Mouse (Mus musculus): ENCODE data around the gene Hacd3. TPM values are rescaled to one million over a fixed set of nuclear protein-coding genes. Genes with fewer than 3 reads are reported as not detected.

Hacd3 gene
- polyA plus RNA-seq, 1 experiment: 46.7 TPM

GRCm38 (mm10) chr9:64940731-64941346 is 80.7 kb downstream of the Hacd3 start:
- TF ChIP-seq POLR2A (IDR thresholded peaks at IDR 0.05; ENCODE audit: low read depth, low read length) (no peak), CTCF (IDR thresholded peaks at IDR 0.05; ENCODE audit: borderline replicate concordance, insufficient read depth, low read length) (no peak)
- no peak overlapping the region for H3K27ac ChIP-seq (ENCODE audit: insufficient read depth, low read length)
- H3K4me3 ChIP-seq (ENCODE audit: insufficient read depth, low read length): no peak overlapping the region
- H3K4me1 ChIP-seq (ENCODE audit: control insufficient read depth, insufficient read depth, low read length): peaks cover 2% of the 10 kb centered on the region; the same call in 1 of the 2 replicates

DNA sequence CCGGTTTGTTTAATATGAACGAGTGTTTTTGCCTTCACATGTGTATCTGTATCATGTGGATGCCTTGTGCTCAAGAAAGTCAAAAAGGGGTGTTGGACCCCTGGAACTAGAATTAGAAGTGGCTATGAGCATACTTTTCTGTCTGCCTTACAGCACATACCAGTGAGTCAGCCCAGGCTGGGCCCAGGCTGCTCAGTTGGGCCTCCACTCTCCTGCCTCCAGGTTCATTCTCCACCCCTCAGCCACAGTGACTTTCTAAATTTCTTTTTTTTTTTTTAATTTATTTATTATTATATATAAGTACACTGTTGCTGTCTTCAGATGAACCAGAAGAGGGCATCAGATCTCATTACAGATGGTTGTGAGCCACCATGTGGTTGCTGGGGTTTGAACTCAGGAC is 81.7 kb downstream of the Hacd3 start:
- Histone ChIP-seq H3K4me1 (ENCODE audit: control insufficient read depth, insufficient read depth, low read length) (peaks cover 2% of the 10 kb centered on the region; the same call in 1 of the 2 replicates), H3K4me3 (ENCODE audit: insufficient read depth, low read length) (no peak overlapping the region), H3K27ac (ENCODE audit: insufficient read depth, low read length) (no peak overlapping the region)
- TF ChIP-seq POLR2A (IDR thresholded peaks at IDR 0.05; ENCODE audit: low read depth, low read length) (no peak), CTCF (IDR thresholded peaks at IDR 0.05; ENCODE audit: borderline replicate concordance, insufficient read depth, low read length) (no peak)

DNA sequence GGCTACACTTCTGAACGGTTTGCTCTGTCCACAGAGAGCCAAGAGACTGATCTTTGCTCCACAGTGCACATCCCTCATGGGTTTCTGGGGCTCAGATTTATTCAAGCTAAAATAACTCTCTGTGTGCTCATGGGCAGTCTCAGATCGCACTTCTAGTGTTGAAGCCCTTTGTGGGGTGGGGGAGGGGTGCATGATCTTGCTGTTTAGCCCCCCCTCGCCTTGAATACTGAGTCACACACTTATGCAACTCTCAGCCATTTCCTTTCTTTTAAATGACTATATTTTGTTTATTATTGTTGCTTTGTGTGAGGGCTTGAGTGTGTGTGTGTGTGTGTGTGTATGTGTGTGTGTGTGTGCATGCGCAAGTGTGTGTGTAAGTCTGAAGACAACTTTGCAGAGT is 82.2 kb downstream of the Hacd3 start:
- Histone ChIP-seq H3K4me1 (ENCODE audit: control insufficient read depth, insufficient read depth, low read length) (peaks cover 2% of the 10 kb centered on the region; the same call in 1 of the 2 replicates), H3K27ac (ENCODE audit: insufficient read depth, low read length) (no peak overlapping the region), H3K4me3 (ENCODE audit: insufficient read depth, low read length) (no peak overlapping the region)
- TF ChIP-seq CTCF (IDR thresholded peaks at IDR 0.05; ENCODE audit: borderline replicate concordance, insufficient read depth, low read length) (no peak), POLR2A (IDR thresholded peaks at IDR 0.05; ENCODE audit: low read depth, low read length) (no peak)

DNA sequence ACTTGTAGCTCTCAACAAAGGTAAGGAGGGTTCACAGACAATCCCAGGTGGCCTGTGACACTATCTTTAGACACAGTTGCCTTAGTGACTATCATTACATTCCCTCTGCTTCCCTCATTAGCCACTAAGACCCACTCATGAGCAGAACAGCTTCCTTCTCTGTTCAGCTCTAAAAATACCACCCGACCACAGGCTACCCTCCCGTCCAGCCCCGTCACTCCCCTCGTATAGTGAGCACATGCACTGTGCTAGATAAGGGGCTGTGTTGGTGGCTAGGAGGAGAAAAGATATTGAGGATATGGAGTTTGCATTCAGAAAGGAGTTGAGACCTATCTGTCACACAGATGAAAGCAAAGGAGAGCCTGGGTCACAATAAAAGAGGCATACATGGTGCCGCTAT is 83.0 kb downstream of the Hacd3 start:
- TF ChIP-seq POLR2A (IDR thresholded peaks at IDR 0.05; ENCODE audit: low read depth, low read length) (no peak), CTCF (IDR thresholded peaks at IDR 0.05; ENCODE audit: borderline replicate concordance, insufficient read depth, low read length) (no peak)
- Histone ChIP-seq H3K4me3 (ENCODE audit: insufficient read depth, low read length) (no peak overlapping the region), H3K4me1 (ENCODE audit: control insufficient read depth, insufficient read depth, low read length) (peaks cover 2% of the 10 kb centered on the region; the same call in 1 of the 2 replicates), H3K27ac (ENCODE audit: insufficient read depth, low read length) (no peak overlapping the region)

GRCm38 (mm10) chr9:64937491-64937890 is 84.0 kb downstream of the Hacd3 start:
- Histone ChIP-seq H3K4me3 (ENCODE audit: insufficient read depth, low read length) (no peak overlapping the region), H3K4me1 (ENCODE audit: control insufficient read depth, insufficient read depth, low read length) (peaks cover 2% of the 10 kb centered on the region; the same call in 1 of the 2 replicates), H3K27ac (ENCODE audit: insufficient read depth, low read length) (no peak overlapping the region)
- TF ChIP-seq POLR2A (IDR thresholded peaks at IDR 0.05; ENCODE audit: low read depth, low read length): no peak
- no peak for TF ChIP-seq CTCF (IDR thresholded peaks at IDR 0.05; ENCODE audit: borderline replicate concordance, insufficient read depth, low read length)

Other genes starting within 250 kb of the Hacd3 start
- gene Dennd4a, start 210.4 kb downstream of the Hacd3 start, polyA plus RNA-seq (2011; ENCODE audit: insufficient read length, low read depth, missing spikeins): 34.8 and 51.0 TPM in 2 replicates
- gene Slc24a1, start 70.1 kb downstream of the Hacd3 start, polyA plus RNA-seq (2011; ENCODE audit: insufficient read length, low read depth, missing spikeins): not detected in 2 replicates
- 32.9 and 35.0 TPM in 2 replicates for gene Ints14, start 60.8 kb downstream of the Hacd3 start, polyA plus RNA-seq (2011; ENCODE audit: insufficient read length, low read depth, missing spikeins)
- 98.8 and 104 TPM in 2 replicates for gene Dpp8, start 10.7 kb upstream of the Hacd3 start, polyA plus RNA-seq (2011; ENCODE audit: insufficient read length, low read depth, missing spikeins)
- 25.1 and 42.1 TPM in 2 replicates for gene Igdcc4, start 79.8 kb upstream of the Hacd3 start, polyA plus RNA-seq (2011; ENCODE audit: insufficient read length, low read depth, missing spikeins)
- not detected in 2 replicates for gene Igdcc3, start 119.5 kb upstream of the Hacd3 start, polyA plus RNA-seq (2011; ENCODE audit: insufficient read length, low read depth, missing spikeins)
- 1.5 and 2.7 TPM in 2 replicates for gene Parp16, start 173.7 kb upstream of the Hacd3 start, polyA plus RNA-seq (2011; ENCODE audit: insufficient read length, low read depth, missing spikeins)
- gene Cilp, start 243.5 kb upstream of the Hacd3 start, polyA plus RNA-seq (2011; ENCODE audit: insufficient read length, low read depth, missing spikeins): not detected in 2 replicates